Mouse (Mus musculus): ENCODE results near the gene Oxld1.
"Not testable (repeated sequence)": the region's sequence is repeated elsewhere in the genome, so short reads cannot be mapped to it uniquely, and the experiment has no call there.

The Oxld1 gene

DNA sequence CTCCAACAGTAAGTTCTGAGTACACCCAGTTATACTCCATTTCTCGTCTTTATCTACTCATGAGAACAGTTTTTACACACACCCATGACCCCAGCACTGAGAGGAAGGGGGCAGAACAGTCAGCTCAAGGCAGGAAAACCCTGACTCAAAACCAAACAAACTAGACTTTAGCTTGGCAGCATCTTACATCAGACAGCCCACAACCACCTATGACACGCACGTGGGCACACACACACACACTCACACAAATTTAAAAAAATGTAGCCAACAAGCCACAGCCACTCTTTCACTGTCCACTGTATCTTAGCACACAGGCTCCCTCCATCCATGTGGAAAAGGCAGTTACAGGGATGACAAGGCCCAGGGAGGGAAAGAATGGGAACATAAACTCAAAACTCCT is 31.1 kb downstream of the Oxld1 start:
- DNase-seq (ENCODE audit: extremely low read depth, low read depth) = no peak

DNA sequence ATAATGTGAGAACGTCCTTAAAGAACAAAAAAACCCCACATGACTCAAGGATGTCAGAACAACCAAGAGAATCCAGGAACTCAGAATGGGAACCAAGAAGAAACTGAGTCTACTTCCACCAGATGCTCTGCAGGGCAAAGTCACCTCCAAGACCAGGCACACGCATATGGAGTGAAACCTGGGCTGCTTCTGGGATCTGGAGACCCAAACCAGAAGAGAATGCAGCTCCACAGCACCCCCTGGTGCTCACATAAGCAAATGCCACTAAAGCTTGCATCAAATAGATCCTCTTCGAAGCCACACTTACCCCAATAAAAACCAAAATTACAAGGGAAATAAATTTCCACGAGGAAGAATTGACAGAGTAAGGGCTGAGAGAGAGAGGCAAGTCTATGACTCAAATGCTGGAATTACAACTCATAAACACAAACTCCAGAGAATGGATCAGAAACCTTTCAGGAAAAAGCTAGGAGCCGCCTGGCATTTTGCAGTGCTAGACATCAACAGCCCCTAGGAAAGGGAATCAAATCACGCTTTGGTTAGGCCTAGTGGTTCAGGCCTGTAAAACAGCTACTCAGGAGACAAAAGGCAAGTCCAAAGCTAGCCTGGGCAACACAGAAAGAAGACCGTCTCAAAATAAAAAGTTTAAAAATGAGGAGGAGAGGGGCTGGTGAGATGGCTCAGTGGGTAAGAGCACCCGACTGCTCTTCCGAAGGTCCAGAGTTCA is 34.1 kb downstream of the Oxld1 start:
- DNase-seq (ENCODE audit: extremely low read depth, low read depth) = no peak

DNA sequence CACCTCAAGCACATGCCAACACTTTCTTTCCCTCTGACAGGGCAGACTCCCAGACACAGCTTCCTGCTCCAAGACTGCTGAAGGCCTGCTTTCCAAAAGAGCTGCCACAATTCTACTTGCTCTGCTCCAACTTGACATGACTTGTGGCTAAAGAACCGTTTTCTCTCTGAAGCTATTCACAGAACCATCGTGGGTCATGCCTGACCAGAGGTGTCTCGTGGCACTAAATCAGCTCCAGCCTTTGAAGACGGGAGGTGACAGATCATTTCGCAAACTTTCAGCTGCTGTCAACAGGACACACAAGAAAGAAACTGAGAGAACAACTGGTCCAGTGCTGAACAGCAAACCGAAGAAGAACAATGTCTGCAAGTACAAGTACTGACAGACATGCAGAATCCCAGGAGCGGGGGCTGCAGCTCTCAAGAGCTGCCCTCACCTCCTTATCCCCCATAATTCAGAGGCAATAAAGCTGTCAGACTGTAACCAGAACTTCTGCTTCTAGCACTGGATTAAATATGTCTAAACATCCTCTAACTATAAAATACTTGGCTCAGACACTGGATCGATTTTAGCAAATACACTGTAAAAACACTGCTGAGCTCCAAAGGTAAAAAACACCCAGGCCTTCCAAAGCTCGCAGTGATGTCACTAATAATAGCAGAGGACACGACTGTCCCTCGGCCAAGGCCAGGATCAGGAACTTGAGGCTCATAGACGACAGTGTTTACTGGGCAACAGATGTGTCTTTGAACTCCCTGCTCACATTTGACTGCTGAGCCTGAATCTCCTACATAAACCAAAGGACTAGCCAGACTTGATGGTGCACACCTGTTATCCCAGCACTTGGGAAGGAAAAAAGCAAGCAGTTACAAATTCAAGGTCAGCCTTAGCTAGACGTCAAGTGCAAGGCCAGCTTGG is 35.0 kb downstream of the Oxld1 start:
- no peak for DNase-seq (ENCODE audit: extremely low read depth, low read depth)

DNA sequence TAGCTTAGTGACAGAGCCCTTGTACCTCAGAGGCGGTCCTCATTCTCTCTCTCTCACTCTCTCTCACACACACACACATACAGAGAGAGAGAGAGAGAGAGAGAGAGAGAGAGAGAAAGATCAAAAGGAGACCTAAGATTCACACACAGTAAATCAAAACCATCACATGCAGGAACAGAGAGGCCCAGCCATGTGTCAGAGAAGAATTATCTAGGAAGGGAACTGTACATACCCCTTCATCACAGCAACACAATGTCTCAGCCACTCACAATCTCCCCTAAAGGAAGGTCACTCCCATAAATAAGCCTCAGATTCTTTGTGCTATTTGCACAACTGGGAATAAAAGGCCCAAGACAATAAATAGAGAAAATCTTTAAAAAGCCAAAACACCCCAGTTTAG is 39.3 kb downstream of the Oxld1 start:
- DNase-seq (ENCODE audit: extremely low read depth, low read depth) = no peak

DNA sequence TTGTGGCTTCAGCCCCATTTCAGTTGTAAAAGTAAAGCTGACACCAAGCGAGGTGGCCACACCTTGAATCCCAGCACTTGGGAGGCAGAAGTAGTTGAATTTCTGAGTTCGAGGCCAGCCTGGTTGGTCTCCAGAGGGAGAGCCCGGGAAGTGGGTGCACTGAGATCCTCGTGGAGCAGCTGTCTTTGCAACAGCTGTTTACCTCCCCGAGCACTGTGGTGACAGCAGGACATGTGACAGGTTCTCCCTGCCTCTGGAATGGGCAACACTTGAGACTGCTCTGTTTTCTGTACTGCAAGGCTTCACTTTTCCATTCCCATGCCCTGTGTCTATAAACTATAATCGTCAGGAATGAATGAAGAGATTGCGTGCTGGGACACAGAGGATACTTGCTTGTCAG is 40.0 kb downstream of the Oxld1 start:
- no peak for DNase-seq (ENCODE audit: extremely low read depth, low read depth)

DNA sequence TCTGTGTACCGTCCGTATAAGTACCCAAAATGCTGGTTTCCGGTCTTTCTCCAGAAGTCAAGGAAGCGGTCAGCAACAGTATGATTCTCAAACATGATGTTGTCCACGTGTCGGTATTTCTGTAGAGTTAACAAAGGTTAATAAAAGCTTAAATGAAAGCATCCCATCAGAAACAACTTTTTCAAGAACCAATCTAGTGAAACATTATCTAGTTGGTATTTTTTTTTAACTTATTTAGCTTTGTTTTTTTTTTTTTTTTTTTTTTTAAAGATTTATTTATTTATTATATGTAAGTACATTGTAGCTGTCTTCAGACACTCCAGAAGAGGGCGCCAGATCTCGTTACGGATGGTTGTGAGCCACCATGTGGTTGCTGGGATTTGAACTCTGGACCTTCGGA is 44.2 kb downstream of the Oxld1 start:
- DNase-seq (ENCODE audit: extremely low read depth, low read depth) = not testable (repeated sequence)

Measured in MEL-GATA-1-ER (cell line).